9 mouse cellular contexts compared by ENCODE assay signal in the genomic region with DNA sequence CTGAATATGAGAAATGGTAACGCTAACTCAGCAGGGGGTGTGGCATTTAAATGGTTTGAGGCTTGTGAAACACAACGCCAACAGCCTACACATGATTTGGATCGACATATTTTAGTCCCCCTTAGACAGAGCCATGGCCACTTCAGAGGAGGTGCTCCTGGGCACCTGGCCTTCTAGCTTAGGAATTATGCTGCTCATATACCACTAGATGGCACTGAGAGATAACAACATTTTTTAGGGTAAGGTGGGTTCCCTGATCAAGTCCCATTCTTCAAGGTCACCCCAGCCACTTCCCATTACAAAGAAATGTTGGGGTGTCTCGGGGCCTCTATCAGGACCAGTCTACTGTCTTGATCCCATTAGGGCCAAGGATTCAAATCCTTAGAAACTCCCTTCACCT.
DNase-seq lines count a peak whose midpoint lies in the region; ATAC-seq and TF ChIP-seq lines count a peak whose summit lies in the region.
"Had no signal": no experiment of that assay in that cellular context is flagged by ENCODE, and none has a peak within 500 bp of the region (broad histone marks: within the 10 kb centered on the region; RNA-seq: fewer than 3 reads in every experiment).

No protein-coding gene starts in this region.

- no peaks in the 10 kb centered on the region for H3K4me1 ChIP-seq in intestine, postnatal 0 days (replicated peaks; ENCODE audit: control insufficient read depth, insufficient read depth, low read length)
- no peaks in the 10 kb centered on the region for H3K4me1 ChIP-seq in intestine, embryonic 15.5 days (replicated peaks)
- H3K4me1 ChIP-seq in E14TG2a.4 (replicated peaks; ENCODE audit: low read depth, low read length) = peaks cover 9% of the 10 kb centered on the region
- H3K4me1 ChIP-seq: liver, embryonic 12.5 days had no signal

- 58% methylated on average over 4 of the region's 4 CpGs for WGBS in intestine, postnatal 0 days
- WGBS in intestine, embryonic 15.5 days = 53% methylated on average over 4 of the region's 4 CpGs

- no peak overlapping the region for H3K4me2 ChIP-seq in intestine, postnatal 0 days (replicated peaks; ENCODE audit: low read depth)
- H3K4me2 ChIP-seq in intestine, embryonic 15.5 days (replicated peaks) = no peak overlapping the region
- H3K4me2 ChIP-seq: liver, embryonic 12.5 days had no signal

- H3K27ac ChIP-seq in intestine, postnatal 0 days (ENCODE audit: low read depth, low read length) = no peak overlapping the region
- no peak overlapping the region for H3K27ac ChIP-seq in intestine, embryonic 15.5 days
- H3K27ac ChIP-seq: liver, embryonic 12.5 days had no signal

- H3K9ac ChIP-seq in intestine, postnatal 0 days (ENCODE audit: low read depth, low read length) = no peak overlapping the region
- no peak overlapping the region for H3K9ac ChIP-seq in intestine, embryonic 15.5 days
- H3K9ac ChIP-seq: liver, embryonic 12.5 days had no signal

- H3K36me3 ChIP-seq in intestine, postnatal 0 days (ENCODE audit: control insufficient read depth, insufficient read depth) = no peaks in the 10 kb centered on the region
- H3K36me3 ChIP-seq in intestine, embryonic 15.5 days = no peaks in the 10 kb centered on the region
- H3K36me3 ChIP-seq in E14TG2a.4 (ENCODE audit: insufficient read depth, low read length) = no peaks in the 10 kb centered on the region
- H3K36me3 ChIP-seq: liver, embryonic 12.5 days had no signal

- H3K9me3 ChIP-seq in intestine, postnatal 0 days (ENCODE audit: control insufficient read depth) = no peaks in the 10 kb centered on the region
- H3K9me3 ChIP-seq in intestine, embryonic 15.5 days = no peaks in the 10 kb centered on the region
- no peaks in the 10 kb centered on the region for H3K9me3 ChIP-seq in E14TG2a.4 (ENCODE audit: low read length)
- H3K9me3 ChIP-seq: liver, embryonic 12.5 days had no signal

- no peaks in the 10 kb centered on the region for H3K27me3 ChIP-seq in intestine, postnatal 0 days (replicated peaks; ENCODE audit: control insufficient read depth, insufficient read depth, low read length)
- no peaks in the 10 kb centered on the region for H3K27me3 ChIP-seq in intestine, embryonic 15.5 days (replicated peaks)
- no peaks in the 10 kb centered on the region; the same call in 1 of the 2 replicates for H3K27me3 ChIP-seq in E14TG2a.4 (ENCODE audit: insufficient read depth, low read length)
- H3K27me3 ChIP-seq: liver, embryonic 12.5 days had no signal

- no peak for ATAC-seq in intestine, postnatal 0 days
- ATAC-seq in intestine, embryonic 15.5 days = no peak
- ATAC-seq: liver, embryonic 12.5 days had no signal

- no peak overlapping the region for H3K4me3 ChIP-seq in intestine, postnatal 0 days (ENCODE audit: low read depth, low read length)
- H3K4me3 ChIP-seq in intestine, embryonic 15.5 days (replicated peaks) = no peak overlapping the region
- no peak overlapping the region for H3K4me3 ChIP-seq in E14TG2a.4 (replicated peaks; ENCODE audit: low read length)
- H3K4me3 ChIP-seq: liver, embryonic 12.5 days had no signal

- TF ChIP-seq CTCF in intestine, postnatal 0 days (IDR thresholded peaks at IDR 0.05; ENCODE audit: low read depth) = peak; percentile 53
- TF ChIP-seq CTCF in E14TG2a.4 (conservative IDR thresholded peaks at IDR 0.05; ENCODE audit: low read length) = peak; percentile 31

- peak; percentile 40 for DNase-seq in 416B (ENCODE audit: low read depth)
- DNase-seq in embryo, embryonic 10.5 days (ENCODE audit: low spot score) = peak; percentile 40
- no peak for DNase-seq in yolk sac, embryonic 10.5 days (ENCODE audit: low spot score)
- no peak for DNase-seq in layer of hippocampus, postnatal 14 days (ENCODE audit: low spot score in 2 of 2)
- DNase-seq in adrenal gland, adult 2 months = no peak

Comparison
In these comparisons a context has a peak if more than half of its experiments do, and no peak if none do; other contexts are left out.
1. DNase-seq: peak in 416B (single experiment) and embryo, embryonic 10.5 days (single experiment); none in yolk sac, embryonic 10.5 days (single experiment), layer of hippocampus, postnatal 14 days (0 of 2) and adrenal gland, adult 2 months (single experiment).